Mouse (Mus musculus) C3H10T1/2 (cell line): ENCODE data around the gene Kif24. TPM values are rescaled to one million over a fixed set of nuclear protein-coding genes. Genes with fewer than 3 reads are reported as not detected.

Experiments
- polyA plus RNA-seq, 2 experiments: library from polyadenylated mRNA; unstranded; fragments of >200 nt; fragmentation: generic; extraction: Trizol; gene quantifications; one replicate each; pipeline ENCODE4 v1.2.1; 2012; ENCODE audit warnings: missing spikeins in 2 of 2

The Kif24 gene
- polyA plus RNA-seq = 1 to 10 TPM in 1 of 2 experiments, under 1 TPM in 1; 0.61 to 1.6 TPM

DNA sequence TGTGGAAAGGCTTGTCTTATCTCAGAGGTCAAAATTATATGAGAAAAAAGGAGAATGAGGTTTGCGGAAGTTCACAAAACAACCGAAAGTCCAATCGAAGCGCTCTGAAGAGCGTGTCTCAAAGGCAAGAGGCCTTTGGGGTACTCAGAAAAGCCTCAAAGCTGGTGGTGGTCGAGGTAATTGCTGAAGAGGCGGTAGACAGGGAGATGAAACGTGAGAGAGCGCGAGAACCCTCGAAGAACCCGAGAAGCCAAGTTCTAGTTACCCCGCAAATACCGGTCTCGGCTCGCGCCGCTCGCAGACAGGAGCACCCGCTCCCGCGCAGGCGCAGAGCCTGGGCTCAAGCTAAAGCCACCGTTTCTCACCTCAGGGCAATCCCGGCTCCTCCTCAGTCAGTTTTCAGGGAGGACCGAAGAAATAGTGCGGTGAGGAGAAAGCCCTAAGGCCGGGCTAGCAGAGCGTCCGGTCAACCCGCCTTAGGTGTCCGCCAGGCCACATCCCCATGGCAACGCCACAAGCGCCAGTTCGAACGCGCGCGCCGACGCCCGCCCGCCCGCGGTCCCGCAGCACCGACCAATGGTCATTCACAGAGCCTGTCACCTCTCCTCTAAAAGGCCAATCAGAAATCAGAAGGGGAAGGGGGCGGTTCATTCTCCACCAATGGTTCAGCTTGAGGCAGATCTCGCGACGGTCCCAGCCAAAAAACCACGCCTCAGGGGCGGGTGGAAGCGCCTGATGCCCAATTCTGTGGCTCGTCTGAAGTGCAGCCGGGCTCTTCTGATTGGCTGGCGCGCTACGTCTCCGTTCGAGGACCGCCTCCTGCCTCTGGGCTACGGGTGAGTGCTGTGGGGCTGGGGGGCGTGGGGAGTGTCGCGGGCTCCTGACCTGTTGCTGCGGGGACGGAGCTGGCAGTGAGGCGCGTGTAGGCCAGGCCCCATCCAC lies at the start of gene Kif24, which contains the start of gene Nudt2:
Gene Kif24 (minus strand): TSS at position 543 of the 942 bp plus-strand sequence.
Gene Nudt2 (plus strand): TSS at position 807 of the 942 bp plus-strand sequence.

GRCm38 (mm10) chr4:41502986-41503412 lies 38.3 kb upstream of the Kif24 start, which contains the start of gene AI464131:
AI464131 (minus strand) TSS chr4:41503076.

GRCm38 (mm10) chr4:41348584-41349198 lies 116.0 kb downstream of the Kif24 start, which contains the start of gene Ubap1:
Ubap1 (plus strand) TSS chr4:41348996.

Other genes with a start within 250 kb of the Kif24 start
- 10 to 100 TPM; 45.2 to 65.2 TPM for gene Ubap2, start 189.7 kb downstream of the Kif24 start, polyA plus RNA-seq
- 10 to 100 TPM; 12.8 to 21.2 TPM for gene Dcaf12, start 150.0 kb downstream of the Kif24 start, polyA plus RNA-seq
- 10 to 100 TPM in 1 of 2 experiments, 1 to 10 TPM in 1; 9.8 to 30.3 TPM for gene Ubap1, start 115.9 kb downstream of the Kif24 start, polyA plus RNA-seq
- gene Nudt2, start 264 bp upstream of the Kif24 start, polyA plus RNA-seq = 10 to 100 TPM in 1 of 2 experiments, 1 to 10 TPM in 1; 8.3 to 51.5 TPM
- 10 to 100 TPM in 1 of 2 experiments, 1 to 10 TPM in 1; 1.2 to 13.2 TPM for gene AI464131, start 38.2 kb upstream of the Kif24 start, polyA plus RNA-seq
- gene 1110017D15Rik, start 52.4 kb upstream of the Kif24 start, polyA plus RNA-seq = under 1 TPM; 0.32 to 0.42 TPM
- 1 to 10 TPM; 2.1 to 8.5 TPM for gene Fam219a, start 104.7 kb upstream of the Kif24 start, polyA plus RNA-seq
- not detected for gene Dnaic1, start 104.9 kb upstream of the Kif24 start, polyA plus RNA-seq
- under 1 TPM; 0.49 to 0.90 TPM for gene Enho, start 175.4 kb upstream of the Kif24 start, polyA plus RNA-seq
- gene Cntfr, start 232.2 kb upstream of the Kif24 start, polyA plus RNA-seq = under 1 TPM in 1 of 2 experiments, not detected in 1; 0.05 TPM
- gene Il11ra1, start 235.1 kb upstream of the Kif24 start, polyA plus RNA-seq = 100 to 1,000 TPM in 1 of 2 experiments, 10 to 100 TPM in 1; 68.7 to 317 TPM
- gene Rpp25l, start 248.6 kb upstream of the Kif24 start, polyA plus RNA-seq = 10 to 100 TPM; 90.6 to 99.4 TPM